Mouse (Mus musculus) midbrain, embryonic 11.5 days (tissue): ENCODE measurements around the gene Ahcyl2. TPM values are rescaled to one million over a fixed set of nuclear protein-coding genes. Genes with fewer than 3 reads are reported as not detected.
"Not testable (repeated sequence)": the region's sequence is repeated elsewhere in the genome, so short reads cannot be mapped to it uniquely, and the experiment has no call there.

Experiments used
- ATAC-seq: fragments of 200-750 bp; cut with Nextera tagmentation; 2 replicates; pipeline ENCODE4 v1.8.0; 2017; ENCODE audit warnings: moderate TSS enrichment, moderate library complexity; ENCODE audit not compliant: low FRiP score
- DNase-seq: peaks from one replicate; pipeline ENCODE4 v3.0.0; 2015; ENCODE audit warnings: low spot score; ENCODE audit errors: missing footprints
- H3K27ac ChIP-seq: fragments of 300-500 bp; sonication (generic); 2 replicates; pipeline ENCODE4 v1.5.1; 2014; ENCODE audit warnings: low read depth, low read length
- H3K27me3 ChIP-seq: fragments of 300-500 bp; sonication (generic); 2 replicates; pipeline ENCODE4 v1.6.1; 2014; ENCODE audit warnings: mild to moderate bottlenecking, low read length, moderate library complexity, mixed read lengths; ENCODE audit not compliant: control insufficient read depth, insufficient read depth
- H3K36me3 ChIP-seq: fragments of 300-500 bp; sonication (generic); 2 replicates; pipeline ENCODE4 v1.6.1; 2014; ENCODE audit warnings: mild to moderate bottlenecking, low read length, moderate library complexity, mixed read lengths; ENCODE audit not compliant: control insufficient read depth, insufficient read depth
- H3K4me1 ChIP-seq: fragments of 300-500 bp; sonication (generic); 2 replicates; pipeline ENCODE4 v1.6.1; 2014; ENCODE audit warnings: low read length; ENCODE audit not compliant: control insufficient read depth, insufficient read depth
- H3K4me2 ChIP-seq: fragments of 300-500 bp; sonication (generic); 2 replicates; pipeline ENCODE4 v1.6.1; 2014; ENCODE audit warnings: mild to moderate bottlenecking, moderate library complexity
- H3K4me3 ChIP-seq: fragments of 300-500 bp; sonication (generic); 2 replicates; pipeline ENCODE4 v1.5.1; 2014; ENCODE audit warnings: low read depth, low read length
- H3K9ac ChIP-seq: fragments of 300-500 bp; sonication (generic); 2 replicates; pipeline ENCODE4 v1.6.1; 2014; ENCODE audit warnings: low read length
- H3K9me3 ChIP-seq: fragments of 300-500 bp; sonication (generic); 2 replicates; pipeline ENCODE4 v1.6.1; 2016; ENCODE audit warnings: low read length; ENCODE audit not compliant: control insufficient read depth
- WGBS: fragments of 180-500 bp; shearing (Covaris S2); extraction: QIAGEN DNeasy Blood & Tissue Kit; methylation state at CpG from one replicate; pipeline ENCODE4 v1.1.7; 2014; 5-methylcytosine and 5-hydroxymethylcytosine counted together
- polyA plus RNA-seq: library from polyadenylated mRNA; unstranded; fragments of >200 nt; fragmentation: Nextera tagmentation; extraction: Ambion mirVana; gene quantifications from 2 replicates; pipeline ENCODE4 v1.2.1, GENCODE M21; 2014

Gene Ahcyl2
- polyA plus RNA-seq, 1 experiment from 2014 or later, result 11.3 TPM

DNA sequence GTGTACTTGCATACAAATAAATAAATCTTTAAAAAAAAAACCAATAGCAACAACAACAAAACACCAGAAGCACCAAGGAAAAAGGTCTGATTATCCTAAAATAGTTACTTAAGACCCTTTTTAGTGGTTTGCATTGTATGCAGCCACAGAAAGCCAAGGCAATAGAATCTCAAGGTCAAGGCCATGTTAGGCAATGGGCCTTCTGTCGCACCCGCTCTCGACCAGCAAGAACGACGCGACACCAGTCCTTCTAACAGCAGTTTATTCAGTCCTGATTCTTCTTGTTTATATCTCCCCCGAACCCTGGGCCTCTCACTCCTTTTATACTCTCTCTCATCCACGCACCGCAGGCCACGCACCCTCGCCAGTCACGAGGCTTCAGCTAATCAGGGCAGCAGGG lies 48.6 kb downstream of the Ahcyl2 start:
- not testable (repeated sequence) for ATAC-seq, H3K4me3 ChIP-seq, H3K36me3 ChIP-seq, H3K27me3 ChIP-seq, H3K9ac ChIP-seq, H3K27ac ChIP-seq, H3K9me3 ChIP-seq, H3K4me2 ChIP-seq
- H3K4me1 ChIP-seq, result peaks cover 19% of the 10 kb centered on the region
- peak; percentile 56 for DNase-seq
- WGBS, result 80% methylated on average over 12 of the region's 12 CpGs

DNA sequence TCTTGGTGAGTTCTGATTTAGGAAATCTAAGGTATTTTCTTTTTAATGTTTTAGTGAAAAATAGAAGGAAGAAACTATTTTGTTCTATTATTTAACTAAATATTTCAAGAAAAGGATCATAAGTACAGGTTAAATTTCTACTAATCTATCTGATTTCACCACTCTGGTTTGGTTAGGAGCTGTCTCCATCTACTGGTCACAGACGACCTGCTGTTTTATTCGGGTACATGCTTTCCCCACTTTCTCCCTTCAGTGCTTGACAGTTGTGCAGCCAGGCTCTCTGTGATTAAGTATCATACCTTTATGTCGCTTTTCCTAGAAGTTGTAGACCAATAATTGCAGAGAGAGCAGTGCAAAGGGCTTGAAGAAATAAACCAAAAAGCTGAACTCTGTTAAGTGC lies 51.5 kb downstream of the Ahcyl2 start:
- peaks cover 16% of the 10 kb centered on the region for H3K4me1 ChIP-seq
- no peaks in the 10 kb centered on the region for H3K27me3 ChIP-seq
- no peak overlapping the region for H3K27ac ChIP-seq
- no peak overlapping the region for H3K9ac ChIP-seq
- DNase-seq, result peak; percentile 81
- WGBS, result 32% methylated on average over 3 of the region's 3 CpGs
- H3K4me3 ChIP-seq, result no peak overlapping the region
- H3K4me2 ChIP-seq, result no peak overlapping the region
- no peaks in the 10 kb centered on the region for H3K36me3 ChIP-seq
- no peak for ATAC-seq
- no peaks in the 10 kb centered on the region for H3K9me3 ChIP-seq

DNA sequence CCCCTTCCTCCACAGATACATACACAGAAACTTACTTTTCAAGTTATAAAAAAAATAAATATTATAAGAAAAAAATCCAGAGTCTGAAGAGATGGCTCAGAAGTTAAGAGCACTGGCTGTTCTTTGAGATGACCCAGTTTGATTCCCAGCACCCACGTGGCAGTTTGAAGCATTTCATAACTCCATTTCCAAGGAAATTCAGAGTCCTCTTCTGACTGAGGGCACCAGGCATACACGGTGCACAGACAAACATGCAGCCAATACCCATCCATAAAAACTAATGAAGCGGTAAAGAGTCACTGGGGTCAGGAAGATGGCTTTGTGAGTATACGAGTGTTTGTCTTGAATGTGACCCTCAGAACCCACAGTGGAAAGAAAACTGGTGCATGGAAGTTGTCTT lies 52.5 kb downstream of the Ahcyl2 start:
- DNase-seq (peak; percentile 60), ATAC-seq (no peak)
- H3K9ac ChIP-seq, result no peak overlapping the region
- no peak overlapping the region for H3K4me3 ChIP-seq
- H3K9me3 ChIP-seq, result no peaks in the 10 kb centered on the region
- no peak overlapping the region for H3K4me2 ChIP-seq
- peaks cover 6% of the 10 kb centered on the region for H3K4me1 ChIP-seq
- H3K27me3 ChIP-seq, result no peaks in the 10 kb centered on the region
- WGBS, result 78% methylated on average over 4 of the region's 4 CpGs
- no peaks in the 10 kb centered on the region for H3K36me3 ChIP-seq
- H3K27ac ChIP-seq, result no peak overlapping the region

DNA sequence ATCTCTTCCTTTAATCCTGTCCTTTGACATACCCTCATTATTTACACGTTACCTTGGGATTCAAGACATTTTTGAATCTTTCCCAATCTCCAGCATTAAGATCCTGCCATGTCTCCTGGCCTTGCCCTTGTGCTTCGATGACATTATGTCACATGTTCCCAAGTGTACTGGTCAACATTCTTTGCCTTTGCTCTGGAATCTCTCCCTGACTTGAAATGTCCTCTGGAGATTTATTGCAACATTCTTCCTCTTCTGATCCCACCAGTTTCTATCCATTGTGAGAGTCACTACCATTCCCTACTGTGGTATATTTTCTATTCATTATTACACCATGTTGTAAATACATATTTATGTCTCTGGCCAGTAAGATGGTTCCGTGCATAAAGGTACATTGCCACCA lies 53.1 kb downstream of the Ahcyl2 start:
- no peak overlapping the region for H3K27ac ChIP-seq
- no peaks in the 10 kb centered on the region for H3K9me3 ChIP-seq
- WGBS, result 90% methylated on average over 3 of the region's 3 CpGs
- DNase-seq (peak; percentile 53), ATAC-seq (no peak)
- no peaks in the 10 kb centered on the region for H3K36me3 ChIP-seq
- no peaks in the 10 kb centered on the region; the same call in none of the 2 replicates for H3K4me1 ChIP-seq
- no peak overlapping the region for H3K9ac ChIP-seq
- no peak overlapping the region for H3K4me2 ChIP-seq
- H3K4me3 ChIP-seq, result no peak overlapping the region
- no peaks in the 10 kb centered on the region for H3K27me3 ChIP-seq

DNA sequence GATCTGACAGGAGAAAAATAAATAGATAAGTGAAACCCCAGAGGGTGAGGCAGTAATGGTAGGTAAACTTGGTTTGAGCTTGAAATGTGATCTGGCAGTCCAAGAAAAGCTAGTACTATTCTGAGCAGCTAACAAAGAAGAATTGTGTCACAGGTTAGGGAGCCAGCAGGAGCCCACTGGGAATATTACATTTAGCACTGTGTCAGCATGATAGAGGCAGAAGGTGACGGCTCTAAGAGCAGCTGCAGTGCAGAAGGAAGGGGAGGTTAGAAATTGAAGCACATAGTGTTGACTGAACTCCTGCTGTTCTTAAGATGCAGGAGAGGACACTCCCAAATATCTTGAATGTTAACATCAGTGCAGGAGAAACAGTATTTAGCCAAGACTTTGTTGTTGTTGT lies 54.0 kb downstream of the Ahcyl2 start:
- Histone ChIP-seq H3K27me3 (no peaks in the 10 kb centered on the region), H3K9ac (no peak overlapping the region), H3K36me3 (no peaks in the 10 kb centered on the region), H3K4me3 (no peak overlapping the region), H3K27ac (no peak overlapping the region), H3K9me3 (no peaks in the 10 kb centered on the region), H3K4me1 (no peaks in the 10 kb centered on the region; the same call in 1 of the 2 replicates), H3K4me2 (no peak overlapping the region)
- ATAC-seq, result no peak
- 78% methylated on average over 1 of the region's 1 CpGs for WGBS
- DNase-seq, result peak; percentile 17

DNA sequence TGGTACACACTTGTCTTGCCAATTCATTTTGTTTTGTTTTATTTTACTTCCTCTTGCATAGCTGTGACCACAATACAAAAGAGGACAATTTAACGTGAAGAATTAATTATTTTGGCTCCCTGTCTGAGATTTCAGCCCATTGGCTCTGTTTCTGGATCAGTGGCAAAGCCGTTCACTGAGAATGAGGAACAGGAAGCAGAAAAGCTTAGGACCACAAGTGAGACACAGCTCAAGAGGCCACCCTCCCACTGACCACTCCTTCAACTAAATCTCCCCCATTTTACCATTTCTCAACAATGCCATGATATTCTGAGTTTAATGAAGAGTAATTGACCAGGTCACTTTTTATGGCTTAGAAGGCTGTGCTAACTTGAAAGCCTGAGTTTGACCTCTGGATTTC lies 57.5 kb downstream of the Ahcyl2 start:
- DNase-seq (no peak), ATAC-seq (no peak)
- H3K4me3 ChIP-seq, result no peak overlapping the region
- H3K4me2 ChIP-seq, result no peak overlapping the region
- WGBS, result 62% methylated on average over 2 of the region's 2 CpGs
- no peaks in the 10 kb centered on the region for H3K27me3 ChIP-seq
- no peak overlapping the region for H3K27ac ChIP-seq
- H3K9me3 ChIP-seq, result no peaks in the 10 kb centered on the region
- no peak overlapping the region for H3K9ac ChIP-seq
- H3K36me3 ChIP-seq, result no peaks in the 10 kb centered on the region
- no peaks in the 10 kb centered on the region for H3K4me1 ChIP-seq

DNA sequence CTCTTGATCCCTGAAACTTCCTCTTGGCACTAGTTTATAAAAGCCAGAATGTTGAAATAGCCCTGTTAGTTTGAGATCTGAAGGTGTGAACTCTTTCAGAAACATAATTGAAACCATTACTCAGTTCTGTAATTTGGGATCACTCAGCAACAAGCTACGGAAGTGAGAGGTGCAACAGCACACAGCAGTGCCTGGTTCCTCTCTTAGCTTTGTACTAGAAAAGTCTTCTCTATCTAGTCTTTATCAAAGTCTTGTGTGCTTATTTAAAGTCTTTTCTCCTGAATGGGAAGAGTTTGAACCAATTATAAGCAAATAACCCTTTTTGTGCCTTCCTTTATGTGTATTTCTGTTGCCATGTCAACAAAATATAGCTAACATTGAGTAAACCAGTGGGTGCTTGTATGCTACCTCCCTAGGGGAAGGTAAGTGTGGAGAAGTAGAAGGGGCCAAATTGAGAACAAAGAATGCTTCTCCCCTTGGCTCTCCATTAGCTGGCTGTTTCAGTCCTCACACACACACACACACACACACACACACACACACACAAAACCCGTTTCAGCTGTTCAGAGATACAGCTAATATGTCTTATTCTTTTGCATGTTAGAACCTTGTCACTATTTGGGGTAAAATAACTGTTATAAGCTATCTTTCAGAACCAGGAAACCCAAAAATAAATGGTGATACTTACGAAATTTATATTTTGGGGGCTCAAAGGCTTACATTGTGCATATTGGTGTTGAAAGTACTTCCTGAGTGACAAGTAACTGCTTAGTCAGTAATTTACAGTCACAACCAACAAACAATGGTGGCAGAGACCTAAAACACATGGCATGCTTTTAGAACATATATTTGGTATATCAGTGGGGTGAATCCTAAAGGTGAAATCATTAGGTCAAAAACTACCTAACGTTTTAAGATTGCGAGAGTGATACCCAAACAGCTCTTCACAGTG lies 59.8 kb downstream of the Ahcyl2 start:
- no peak overlapping the region for H3K9ac ChIP-seq
- no peak for ATAC-seq
- H3K4me2 ChIP-seq, result no peak overlapping the region
- 88% methylated on average over 5 of the region's 5 CpGs for WGBS
- no peaks in the 10 kb centered on the region for H3K9me3 ChIP-seq
- H3K36me3 ChIP-seq, result no peaks in the 10 kb centered on the region
- no peaks in the 10 kb centered on the region for H3K27me3 ChIP-seq
- DNase-seq, result peak; percentile 74
- H3K4me1 ChIP-seq, result no peaks in the 10 kb centered on the region
- H3K4me3 ChIP-seq, result no peak overlapping the region
- no peak overlapping the region for H3K27ac ChIP-seq

DNA sequence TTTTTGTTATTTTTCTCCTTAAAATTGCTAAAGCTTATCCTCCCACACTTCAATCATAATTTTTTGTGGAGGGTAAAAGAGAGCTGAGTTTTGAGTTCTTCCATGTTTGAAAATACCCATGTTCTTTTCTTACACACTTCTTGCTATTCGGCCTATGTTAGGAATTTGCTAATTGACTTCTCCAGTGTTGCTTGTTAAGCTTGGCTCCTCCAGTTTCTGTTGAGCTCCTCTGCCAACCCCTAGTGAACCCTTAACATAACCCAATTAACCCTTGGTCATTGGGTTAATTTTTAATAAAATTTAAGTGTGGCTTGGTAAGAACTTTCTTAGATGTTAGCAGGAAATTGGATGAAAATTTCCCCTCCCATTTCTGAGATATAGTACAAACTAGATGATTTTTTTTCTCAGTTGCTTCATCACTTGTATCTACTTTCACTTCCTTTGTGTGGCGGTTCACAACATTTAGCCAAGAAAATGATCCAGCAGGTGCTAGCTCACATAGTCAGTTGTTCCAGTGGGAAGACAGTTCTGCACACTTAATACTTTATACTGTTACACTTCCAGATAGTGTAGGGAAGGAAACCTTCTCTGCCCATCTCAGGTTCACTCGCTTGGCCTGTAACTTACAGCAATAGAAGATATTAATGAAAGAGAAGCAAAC lies 60.9 kb downstream of the Ahcyl2 start:
- Histone ChIP-seq H3K27me3 (no peaks in the 10 kb centered on the region), H3K4me3 (no peak overlapping the region), H3K27ac (no peak overlapping the region), H3K36me3 (no peaks in the 10 kb centered on the region), H3K9me3 (no peaks in the 10 kb centered on the region), H3K9ac (no peak overlapping the region), H3K4me1 (no peaks in the 10 kb centered on the region), H3K4me2 (no peak overlapping the region)
- ATAC-seq (no peak), DNase-seq (no peak)
- 88% methylated on average over 3 of the region's 3 CpGs for WGBS

DNA sequence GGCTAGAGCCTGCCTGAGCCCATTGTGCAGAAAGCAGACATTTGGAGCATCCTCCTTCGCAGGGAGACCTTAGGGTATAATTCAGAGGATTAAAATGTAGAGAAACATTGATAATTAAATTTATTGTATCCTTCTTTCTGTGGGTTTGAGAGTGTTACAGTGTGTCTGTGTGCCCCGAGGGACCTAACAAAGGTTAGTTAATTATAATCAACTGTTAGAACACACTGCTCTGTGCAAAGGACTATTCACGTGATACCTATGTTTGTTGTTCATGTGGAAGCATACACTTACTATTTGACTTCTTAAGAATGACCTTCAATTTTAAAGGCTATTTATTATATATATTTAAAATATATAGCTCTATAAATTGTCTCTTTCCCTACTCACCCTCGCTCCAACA lies 64.5 kb downstream of the Ahcyl2 start:
- H3K27ac ChIP-seq, result no peak overlapping the region
- no peak overlapping the region for H3K4me2 ChIP-seq
- no peak overlapping the region for H3K4me3 ChIP-seq
- no peak overlapping the region for H3K9ac ChIP-seq
- DNase-seq (no peak), ATAC-seq (no peak)
- no peaks in the 10 kb centered on the region for H3K36me3 ChIP-seq
- H3K27me3 ChIP-seq, result no peaks in the 10 kb centered on the region
- WGBS, result 87% methylated on average over 4 of the region's 4 CpGs
- H3K4me1 ChIP-seq, result no peaks in the 10 kb centered on the region
- no peaks in the 10 kb centered on the region for H3K9me3 ChIP-seq
